Mouse (Mus musculus) midbrain, postnatal 0 days (tissue): ENCODE results near the gene Ier5l. TPM values are rescaled to one million over a fixed set of nuclear protein-coding genes. Genes with fewer than 3 reads are reported as not detected.

Experiments
- ATAC-seq: fragments of 200-750 bp; cut with Nextera tagmentation; 2 replicates; pipeline ENCODE4 v1.8.0; 2017; ENCODE audit warnings: moderate number of reproducible peaks, mild to moderate bottlenecking, moderate TSS enrichment, moderate library complexity; ENCODE audit not compliant: low FRiP score
- DNase-seq: peaks from one replicate; pipeline ENCODE4 v3.0.0-alpha.2; 2015; ENCODE audit warnings: low spot score
- H3K27ac ChIP-seq: fragments of 300-500 bp; sonication (generic); 2 replicates; pipeline ENCODE4 v1.5.1; 2014; ENCODE audit warnings: low read depth, mild to moderate bottlenecking, low read length, mixed read lengths
- H3K27me3 ChIP-seq: fragments of 300-500 bp; sonication (generic); 2 replicates; pipeline ENCODE4 v1.6.1; 2014; ENCODE audit warnings: low read length, control low read depth, mixed read lengths; ENCODE audit not compliant: insufficient read depth
- H3K36me3 ChIP-seq: fragments of 300-500 bp; sonication (generic); 2 replicates; pipeline ENCODE4 v1.6.1; 2014; ENCODE audit warnings: low read length, control low read depth, mixed read lengths; ENCODE audit not compliant: insufficient read depth
- H3K4me1 ChIP-seq: fragments of 300-500 bp; sonication (generic); 2 replicates; pipeline ENCODE4 v1.6.1; 2014; ENCODE audit warnings: mild to moderate bottlenecking, control low read depth, antibody characterized with exemption, low read length, mixed read lengths; ENCODE audit not compliant: insufficient read depth
- H3K4me2 ChIP-seq: fragments of 300-500 bp; sonication (generic); 2 replicates; pipeline ENCODE4 v1.6.1; 2014; ENCODE audit warnings: low read depth, mild to moderate bottlenecking, low read length, mixed read lengths; ENCODE audit not compliant: poor library complexity, severe bottlenecking
- H3K4me3 ChIP-seq: fragments of 300-500 bp; sonication (generic); 2 replicates; pipeline ENCODE4 v1.5.1; 2014; ENCODE audit warnings: low read depth, mild to moderate bottlenecking, low read length, moderate library complexity
- H3K9ac ChIP-seq: fragments of 300-500 bp; sonication (generic); replicated peaks from 2 replicates; pipeline ENCODE4 v1.6.1; 2014; ENCODE audit warnings: mild to moderate bottlenecking, low read length, moderate library complexity, mixed read lengths; ENCODE audit not compliant: poor library complexity, severe bottlenecking
- H3K9me3 ChIP-seq: fragments of 300-500 bp; sonication (generic); 2 replicates; pipeline ENCODE4 v1.6.1; 2016; ENCODE audit warnings: low read length, control low read depth
- CTCF ChIP-seq: IDR thresholded peaks from 2 replicates; pipeline ENCODE4 v1.5.1; 2016; ENCODE audit warnings: antibody characterized with exemption, mild to moderate bottlenecking
- WGBS: fragments of 180-500 bp; shearing (Covaris S2); extraction: QIAGEN DNeasy Blood & Tissue Kit; methylation state at CpG from one replicate; pipeline ENCODE4 v1.1.7; 2014; 5-methylcytosine and 5-hydroxymethylcytosine counted together
- polyA plus RNA-seq: library from polyadenylated mRNA; unstranded; fragments of >200 nt; fragmentation: Nextera tagmentation; extraction: Ambion mirVana; gene quantifications from 2 replicates; pipeline ENCODE4 v1.2.1, GENCODE M21; 2015
- total RNA-seq: library from RNA; depleted of rRNA; stranded (reverse); fragments of >200 nt; gene quantifications from 2 replicates; pipeline ENCODE4 v1.2.3, GENCODE M21; 2014

The Ier5l gene
- total and polyA plus RNA-seq, 2 experiments from 2014 or later, result 2.6 to 28.2 TPM

DNA sequence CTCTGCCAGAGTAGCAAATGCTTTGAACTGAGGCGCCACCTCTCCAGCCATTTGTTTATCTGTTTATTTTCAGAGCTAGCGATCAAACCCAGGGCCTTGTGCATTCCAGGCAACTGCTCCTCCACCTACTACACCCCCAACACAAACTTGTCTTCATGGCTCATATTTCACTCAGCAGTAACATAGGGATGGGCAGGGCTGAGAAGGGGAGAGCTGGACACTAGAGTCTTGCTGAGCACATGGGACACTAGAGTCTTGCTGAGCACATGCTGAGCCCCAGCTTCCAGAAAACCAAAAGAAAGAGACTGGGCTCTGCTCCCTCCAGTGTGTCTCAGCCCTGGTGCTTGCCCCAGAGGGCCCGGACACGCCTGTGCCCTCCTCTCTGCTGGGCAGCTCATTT lies 7.2 kb downstream of the Ier5l start:
- ATAC-seq (no peak), DNase-seq (no peak)
- no peaks in the 10 kb centered on the region for H3K9me3 ChIP-seq
- no peak overlapping the region for H3K9ac ChIP-seq
- no peak overlapping the region for H3K4me2 ChIP-seq
- WGBS, result 89% methylated on average over 4 of the region's 4 CpGs
- TF ChIP-seq CTCF, result no peak
- no peak overlapping the region for H3K27ac ChIP-seq
- no peaks in the 10 kb centered on the region for H3K36me3 ChIP-seq
- no peak overlapping the region for H3K4me3 ChIP-seq
- no peaks in the 10 kb centered on the region for H3K27me3 ChIP-seq
- peaks cover 25% of the 10 kb centered on the region; the same call in 1 of the 2 replicates for H3K4me1 ChIP-seq

DNA sequence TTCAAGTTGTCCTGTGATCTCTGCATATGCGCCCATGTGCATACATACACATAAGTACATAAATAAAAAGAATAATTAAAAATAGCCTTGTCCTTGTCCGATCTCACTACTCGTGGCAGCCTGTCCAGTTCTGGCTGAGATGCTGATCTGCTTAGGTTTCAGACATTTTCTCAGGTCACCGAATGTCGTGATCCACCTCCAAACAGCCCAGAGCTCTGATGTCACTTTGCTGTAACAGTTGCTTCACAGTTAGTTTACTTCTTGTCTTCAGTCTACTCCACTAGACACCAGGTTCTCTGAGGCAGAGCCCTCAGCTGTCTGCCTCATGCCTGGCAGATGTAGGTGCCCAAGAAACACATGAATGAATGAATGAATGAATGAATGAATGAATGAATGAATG lies 9.6 kb downstream of the Ier5l start:
- no peak for TF ChIP-seq CTCF
- no peak for ATAC-seq
- no peak for DNase-seq
- H3K4me2 ChIP-seq, result peak overlapping the region; percentile 49
- no peaks in the 10 kb centered on the region for H3K27me3 ChIP-seq
- H3K9ac ChIP-seq, result no peak overlapping the region
- H3K9me3 ChIP-seq, result no peaks in the 10 kb centered on the region
- peaks cover 21% of the 10 kb centered on the region; the same call in 1 of the 2 replicates for H3K4me1 ChIP-seq
- no peaks in the 10 kb centered on the region for H3K36me3 ChIP-seq
- H3K27ac ChIP-seq, result no peak overlapping the region
- H3K4me3 ChIP-seq, result 0 out of 2 replicates have a peak overlapping the region, but pooled peaks have one; percentile 20
- WGBS, result 80% methylated on average over 5 of the region's 5 CpGs

DNA sequence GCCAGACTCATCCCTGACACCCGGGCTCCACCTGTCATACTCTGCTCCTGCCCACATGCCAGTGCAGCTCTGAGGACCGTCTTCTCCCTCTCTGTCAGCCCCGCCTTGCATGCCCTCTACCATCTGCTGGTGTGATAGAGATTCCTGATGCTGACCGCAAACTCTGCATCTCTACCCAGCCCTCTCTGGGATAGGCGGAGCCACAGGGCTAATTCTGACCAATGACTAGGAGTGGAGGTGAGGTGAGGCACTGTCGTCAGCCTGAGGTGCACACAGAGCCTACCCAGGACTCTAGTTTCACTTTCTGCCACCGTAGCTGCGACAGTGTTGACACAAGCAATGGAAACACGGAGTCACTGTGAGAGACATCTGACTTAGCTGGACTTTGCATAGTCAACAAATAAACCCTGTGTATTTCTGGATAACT lies 10.1 kb downstream of the Ier5l start:
- WGBS, result 3% methylated on average over 9 of the region's 9 CpGs
- H3K27ac ChIP-seq, result no peak overlapping the region
- peak; percentile 73 for DNase-seq
- peak; percentile 66; the same call in 1 of the 2 replicates for ATAC-seq
- no peaks in the 10 kb centered on the region for H3K27me3 ChIP-seq
- H3K4me1 ChIP-seq, result peaks cover 17% of the 10 kb centered on the region; the same call in 1 of the 2 replicates
- TF ChIP-seq CTCF, result no peak
- H3K9ac ChIP-seq, result peak overlapping the region; percentile 33; the same call in 1 of the 2 replicates
- H3K36me3 ChIP-seq, result no peaks in the 10 kb centered on the region
- H3K4me3 ChIP-seq, result peak overlapping the region; percentile 20
- H3K9me3 ChIP-seq, result no peaks in the 10 kb centered on the region
- peak overlapping the region; percentile 49 for H3K4me2 ChIP-seq

DNA sequence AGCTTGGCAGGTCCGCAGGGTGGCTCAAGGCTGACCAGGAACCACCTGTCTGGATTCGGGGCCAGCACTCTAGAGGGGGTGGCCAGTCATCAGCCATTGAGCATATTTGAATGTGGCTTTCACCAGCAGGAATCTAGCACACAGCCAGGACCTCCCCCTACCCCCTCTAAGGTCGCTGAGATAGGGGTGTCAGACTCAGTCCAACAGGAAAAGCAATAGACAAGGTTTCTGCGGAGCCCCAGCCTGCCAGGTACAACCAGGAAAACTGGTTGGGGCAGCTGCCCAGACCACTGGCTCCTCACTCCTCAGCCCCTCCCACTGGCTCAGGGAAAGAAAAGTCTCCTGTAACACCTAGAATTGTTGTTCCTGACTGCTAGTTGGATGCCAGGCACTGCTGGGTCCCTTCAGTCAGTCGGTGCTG lies 10.7 kb downstream of the Ier5l start:
- H3K4me2 ChIP-seq, result peak overlapping the region; percentile 49; the same call in 1 of the 2 replicates
- no peaks in the 10 kb centered on the region for H3K36me3 ChIP-seq
- 0 out of 2 replicates have a peak overlapping the region, but pooled peaks have one; percentile 20 for H3K4me3 ChIP-seq
- WGBS, result 28% methylated on average over 5 of the region's 5 CpGs
- peak overlapping the region; percentile 33; the same call in 1 of the 2 replicates for H3K9ac ChIP-seq
- H3K4me1 ChIP-seq, result peaks cover 12% of the 10 kb centered on the region; the same call in 1 of the 2 replicates
- no peak overlapping the region for H3K27ac ChIP-seq
- TF ChIP-seq CTCF, result no peak
- no peaks in the 10 kb centered on the region for H3K27me3 ChIP-seq
- DNase-seq (no peak), ATAC-seq (no peak)
- no peaks in the 10 kb centered on the region for H3K9me3 ChIP-seq

DNA sequence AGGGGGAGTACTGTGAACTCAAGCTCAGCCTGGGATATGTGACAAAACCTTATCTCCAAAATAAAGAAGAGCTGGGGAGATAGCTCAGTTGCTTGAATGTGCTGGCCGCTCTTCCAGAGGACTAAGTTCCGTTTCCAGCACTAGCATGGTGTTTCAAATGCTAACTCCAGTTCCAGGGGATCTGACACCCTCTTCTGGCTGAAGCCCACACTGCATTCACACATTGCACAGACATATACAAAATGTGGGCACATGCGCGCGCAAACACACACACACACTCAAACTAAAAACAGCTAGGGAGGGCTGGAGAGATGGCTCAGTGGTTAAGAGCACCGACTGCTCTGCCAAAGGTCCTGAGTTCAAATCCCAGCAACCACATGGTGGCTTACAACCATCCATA lies 14.8 kb downstream of the Ier5l start:
- H3K9me3 ChIP-seq, result no peaks in the 10 kb centered on the region
- no peaks in the 10 kb centered on the region for H3K27me3 ChIP-seq
- H3K9ac ChIP-seq, result no peak overlapping the region
- H3K4me3 ChIP-seq, result no peak overlapping the region
- 0 out of 2 replicates have a peak, but pooled peaks cover 10% of the 10 kb centered on the region for H3K4me1 ChIP-seq
- DNase-seq (no peak), ATAC-seq (no peak)
- WGBS, result 88% methylated on average over 6 of the region's 6 CpGs
- TF ChIP-seq CTCF, result peak; percentile 32
- H3K36me3 ChIP-seq, result no peaks in the 10 kb centered on the region
- no peak overlapping the region for H3K27ac ChIP-seq
- H3K4me2 ChIP-seq, result no peak overlapping the region

DNA sequence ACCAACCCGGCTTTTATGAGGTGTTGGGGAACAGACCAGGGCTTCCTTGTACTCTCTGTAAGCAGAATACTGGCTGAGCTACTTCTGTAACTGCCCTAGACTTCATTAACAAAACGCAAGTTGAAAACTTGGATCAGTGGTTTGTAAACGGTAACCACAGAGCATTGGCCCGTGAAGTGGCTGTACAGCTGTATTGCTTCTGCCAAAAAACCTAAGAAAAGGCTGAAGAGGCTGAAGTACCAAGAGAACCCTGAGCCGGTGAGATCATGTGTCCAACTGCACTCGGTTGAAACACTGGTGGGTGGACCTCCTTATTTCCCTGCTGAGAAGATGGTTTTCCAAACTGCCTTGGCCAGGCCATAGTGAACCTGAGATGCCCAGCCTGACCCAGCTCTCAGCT lies 15.7 kb downstream of the Ier5l start:
- Histone ChIP-seq H3K9me3 (no peaks in the 10 kb centered on the region), H3K4me2 (no peak overlapping the region)
- ATAC-seq, result no peak

More for the DNA sequence above, 15.7 kb downstream of the Ier5l start:
- Histone ChIP-seq H3K36me3 (no peaks in the 10 kb centered on the region), H3K9ac (no peak overlapping the region), H3K4me1 (0 out of 2 replicates have a peak, but pooled peaks cover 4% of the 10 kb centered on the region), H3K27ac (no peak overlapping the region), H3K4me3 (no peak overlapping the region), H3K27me3 (no peaks in the 10 kb centered on the region)
- 90% methylated on average over 6 of the region's 6 CpGs for WGBS
- no peak for TF ChIP-seq CTCF
- no peak for DNase-seq
